Mouse (Mus musculus): ENCODE measurements around the gene Cc2d1a. TPM values are rescaled to one million over a fixed set of nuclear protein-coding genes. Genes with fewer than 3 reads are reported as not detected.

Gene Cc2d1a
- total and polyA plus RNA-seq, 3 experiments: 10.6 to 11.9 (median 11.2) TPM

DNA sequence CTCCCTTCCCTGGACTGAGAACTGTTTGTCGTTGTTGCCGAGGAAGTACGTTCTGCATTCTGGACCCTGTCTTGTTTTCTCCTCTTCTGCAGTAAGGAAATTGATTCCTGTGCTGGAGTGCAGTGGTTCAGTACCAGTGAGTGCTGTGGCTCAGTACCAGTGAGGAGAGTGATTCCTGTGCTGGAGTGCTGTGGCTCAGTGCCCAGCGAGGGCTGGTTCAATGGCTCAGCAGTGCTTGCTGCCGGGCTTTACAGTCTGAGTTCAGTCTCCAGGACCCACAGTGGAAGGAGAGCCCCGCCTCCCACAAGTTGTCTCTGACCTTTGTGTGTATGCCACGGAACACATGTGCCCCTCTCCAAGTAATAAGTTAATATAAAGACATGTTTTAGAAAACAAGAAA, 60.6 kb downstream of the Cc2d1a start:
- peaks cover 3% of the 10 kb centered on the region; the same call in 1 of the 2 replicates for H3K4me1 ChIP-seq (ENCODE audit: control insufficient read depth, insufficient read depth, low read length)
- no peak overlapping the region for H3K27ac ChIP-seq
- H3K9ac ChIP-seq (ENCODE audit: low read depth, low read length): no peak overlapping the region
- no peaks in the 10 kb centered on the region for H3K36me3 ChIP-seq (ENCODE audit: control insufficient read depth, insufficient read depth, low read length)
- 89% methylated on average over 7 of the region's 7 CpGs for WGBS
- no peaks in the 10 kb centered on the region for H3K79me2 ChIP-seq (replicated peaks; ENCODE audit: control insufficient read depth, insufficient read depth, low read length)
- TF ChIP-seq POLR2A (IDR thresholded peaks at IDR 0.05; ENCODE audit: insufficient read depth, low read depth, low read length) (no peak), CTCF (IDR thresholded peaks at IDR 0.05) (no peak), EP300 (IDR thresholded peaks at IDR 0.05; ENCODE audit: insufficient read depth, low read depth, low read length) (no peak)
- H3K4me3 ChIP-seq: no peak overlapping the region
- H3K27me3 ChIP-seq (ENCODE audit: control insufficient read depth, insufficient read depth, low read length): no peaks in the 10 kb centered on the region
- intact Hi-C loops (cut with DNase I): no loop called here
- DNase-seq: no peak

DNA sequence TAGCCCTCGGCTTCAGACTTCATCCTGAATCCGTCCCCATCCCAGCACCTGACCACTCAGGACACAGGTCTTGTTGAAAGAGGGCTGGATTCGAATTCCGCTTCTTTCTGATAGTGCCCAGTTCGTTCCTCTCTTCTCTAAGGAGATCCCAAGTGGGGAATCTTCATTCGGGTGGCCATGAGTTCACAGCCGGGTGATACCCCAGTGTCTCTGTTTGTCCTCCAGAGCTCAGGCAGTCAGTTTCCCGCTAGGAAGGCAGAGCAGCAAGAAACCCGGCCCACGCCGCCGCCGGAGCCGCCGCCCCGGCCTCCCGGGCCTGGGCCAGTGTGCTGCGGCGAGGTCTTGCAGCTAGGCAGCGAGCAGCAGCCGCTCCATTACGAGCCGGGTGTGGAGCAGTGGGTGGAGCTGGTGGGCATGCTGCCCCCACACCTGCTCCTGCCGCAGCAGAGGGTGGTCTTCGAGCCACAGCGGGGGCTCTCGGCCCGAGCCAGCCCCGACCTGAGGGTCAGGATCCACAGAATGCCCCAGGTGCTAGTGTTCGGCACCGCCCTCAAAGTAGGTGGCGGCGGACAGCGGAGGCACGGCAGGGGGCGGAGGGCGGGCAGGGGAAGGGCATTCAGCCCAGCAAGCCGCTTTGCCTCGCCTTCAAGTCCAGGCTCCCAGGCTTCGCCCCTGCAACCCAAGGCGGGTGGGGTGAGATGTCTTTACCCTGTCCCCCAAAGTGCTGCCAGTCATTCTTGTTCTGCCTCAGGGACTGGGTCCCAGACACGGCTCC, 63.2 kb downstream of the Cc2d1a start:
- WGBS: 85% methylated on average over 42 of the region's 42 CpGs
- H3K27me3 ChIP-seq (ENCODE audit: control insufficient read depth, insufficient read depth, low read length): no peaks in the 10 kb centered on the region
- no peak for TF ChIP-seq CTCF (IDR thresholded peaks at IDR 0.05)
- TF ChIP-seq POLR2A (IDR thresholded peaks at IDR 0.05; ENCODE audit: insufficient read depth, low read depth, low read length): no peak
- no peak for TF ChIP-seq EP300 (IDR thresholded peaks at IDR 0.05; ENCODE audit: insufficient read depth, low read depth, low read length)

DNA sequence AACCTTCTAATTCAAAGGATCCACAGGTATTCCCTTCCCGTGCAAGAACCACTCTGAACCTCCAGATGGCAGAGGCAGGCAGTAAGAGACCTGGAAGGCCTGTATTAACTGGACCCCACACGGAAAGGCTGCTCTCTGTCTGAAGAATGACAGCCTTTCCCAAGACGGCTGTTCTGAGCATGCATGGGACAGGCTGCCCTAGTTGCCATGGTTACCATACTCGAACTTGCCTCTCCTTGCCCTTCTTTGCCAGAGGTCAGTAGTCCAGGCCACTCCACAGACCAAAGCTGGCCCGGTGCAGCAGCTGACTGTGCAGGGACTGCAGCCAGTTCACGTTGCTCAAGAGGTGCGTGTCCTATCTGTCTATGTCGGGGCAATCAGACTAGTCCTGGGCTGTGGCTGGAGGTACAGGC, 63.9 kb downstream of the Cc2d1a start:
- Histone ChIP-seq H3K79me2 (replicated peaks; ENCODE audit: control insufficient read depth, insufficient read depth, low read length) (no peaks in the 10 kb centered on the region), H3K36me3 (ENCODE audit: control insufficient read depth, insufficient read depth, low read length) (no peaks in the 10 kb centered on the region), H3K9ac (ENCODE audit: low read depth, low read length) (no peak overlapping the region), H3K27me3 (ENCODE audit: control insufficient read depth, insufficient read depth, low read length) (no peaks in the 10 kb centered on the region), H3K4me3 (no peak overlapping the region), H3K4me1 (ENCODE audit: control insufficient read depth, insufficient read depth, low read length) (peaks cover 1% of the 10 kb centered on the region; the same call in 1 of the 2 replicates), H3K27ac (no peak overlapping the region)
- peak; percentile 51 to 73 for DNase-seq
- TF ChIP-seq CTCF (IDR thresholded peaks at IDR 0.05) (peak; percentile 44), EP300 (IDR thresholded peaks at IDR 0.05; ENCODE audit: insufficient read depth, low read depth, low read length) (no peak)
- WGBS: 47% methylated on average over 8 of the region's 8 CpGs
- intact Hi-C loops (cut with DNase I): no loop called here

More for the DNA sequence above, 63.2 kb downstream of the Cc2d1a start:
- peaks cover 1% of the 10 kb centered on the region; the same call in 1 of the 2 replicates for H3K4me1 ChIP-seq (ENCODE audit: control insufficient read depth, insufficient read depth, low read length)
- H3K27ac ChIP-seq: no peak overlapping the region
- intact Hi-C loops (cut with DNase I): no loop called here
- no peak overlapping the region for H3K9ac ChIP-seq (ENCODE audit: low read depth, low read length)
- no peaks in the 10 kb centered on the region for H3K79me2 ChIP-seq (replicated peaks; ENCODE audit: control insufficient read depth, insufficient read depth, low read length)
- no peaks in the 10 kb centered on the region for H3K36me3 ChIP-seq (ENCODE audit: control insufficient read depth, insufficient read depth, low read length)
- H3K4me3 ChIP-seq: no peak overlapping the region
- no peak for DNase-seq

Small RNA genes lying within 50 kb of the gene (microRNA-seq; reads per million reads assigned to microRNA genes)
- 0 reads per million in 2 experiments for gene Gm25110
- gene Mir181c: 453 to 591 reads per million in 2 experiments
- 927 to 1,168 reads per million in 2 experiments for gene Mir181d
- gene Mir709: 0 reads per million in 2 experiments

Other genes starting within 250 kb of the Cc2d1a start
- 10 to 100 TPM; 11.3 to 12.9 TPM for gene Adgrl1, start 247.8 kb downstream of the Cc2d1a start, total RNA-seq (2021)
- gene Adgrl1, start 247.8 kb downstream of the Cc2d1a start, polyA plus RNA-seq (2012; rRNA removed): 33.8 and 45.8 TPM in 2 replicates
- 1 to 10 TPM; 1.3 to 1.7 TPM for gene Gm10644, start 192.7 kb downstream of the Cc2d1a start, total RNA-seq (2021)
- 1.9 and 2.8 TPM in 2 replicates for gene Gm10644, start 192.7 kb downstream of the Cc2d1a start, polyA plus RNA-seq (2012; rRNA removed)
- 1 to 10 TPM; 1.7 to 1.8 TPM for gene Asf1b, start 192.4 kb downstream of the Cc2d1a start, total RNA-seq (2021)
- 2.2 and 3.7 TPM in 2 replicates for gene Asf1b, start 192.4 kb downstream of the Cc2d1a start, polyA plus RNA-seq (2012; rRNA removed)
- 100 to 1,000 TPM; 306 to 331 TPM for gene Prkaca, start 174.9 kb downstream of the Cc2d1a start, total RNA-seq (2021)
- 239 and 333 TPM in 2 replicates for gene Prkaca, start 174.9 kb downstream of the Cc2d1a start, polyA plus RNA-seq (2012; rRNA removed)
- gene Samd1, start 150.3 kb downstream of the Cc2d1a start, total RNA-seq (2021): 10 to 100 TPM; 21.6 to 29.9 TPM
- gene Samd1, start 150.3 kb downstream of the Cc2d1a start, polyA plus RNA-seq (2012; rRNA removed): 29.7 and 32.1 TPM in 2 replicates
- under 1 TPM in 1 of 2 experiments, not detected in 1; 0.26 TPM for gene 1700067K01Rik, start 146.4 kb downstream of the Cc2d1a start, total RNA-seq (2021)
- 0.16 and 0.50 TPM in 2 replicates for gene 1700067K01Rik, start 146.4 kb downstream of the Cc2d1a start, polyA plus RNA-seq (2012; rRNA removed)
- 1 to 10 TPM; 2.2 to 3.7 TPM for gene 2210011C24Rik, start 135.8 kb downstream of the Cc2d1a start, total RNA-seq (2021)
- gene 2210011C24Rik, start 135.8 kb downstream of the Cc2d1a start, polyA plus RNA-seq (2012; rRNA removed): 0.64 and 1.2 TPM in 2 replicates
- under 1 TPM; 0.20 to 0.26 TPM for gene Palm3, start 126.5 kb downstream of the Cc2d1a start, total RNA-seq (2021)
- 0.21 TPM in 1 of 2 replicates, not detected in the other for gene Palm3, start 126.5 kb downstream of the Cc2d1a start, polyA plus RNA-seq (2012; rRNA removed)
- gene Il27ra, start 105.3 kb downstream of the Cc2d1a start, total RNA-seq (2021): 1 to 10 TPM; 3.2 to 3.7 TPM
- gene Il27ra, start 105.3 kb downstream of the Cc2d1a start, polyA plus RNA-seq (2012; rRNA removed): 4.1 and 4.6 TPM in 2 replicates
- gene Rln3, start 102.9 kb downstream of the Cc2d1a start, total RNA-seq (2021): not detected
- gene Rln3, start 102.9 kb downstream of the Cc2d1a start, polyA plus RNA-seq (2012; rRNA removed): not detected in 2 replicates
- gene Gm10643, start 82.8 kb downstream of the Cc2d1a start, total RNA-seq (2021): 1 to 10 TPM; 3.6 to 4.8 TPM
- gene Gm10643, start 82.8 kb downstream of the Cc2d1a start, polyA plus RNA-seq (2012; rRNA removed): 1.7 and 2.1 TPM in 2 replicates
- 1 to 10 TPM; 8.8 to 9.5 TPM for gene Rfx1, start 81.1 kb downstream of the Cc2d1a start, total RNA-seq (2021)
- gene Rfx1, start 81.1 kb downstream of the Cc2d1a start, polyA plus RNA-seq (2012; rRNA removed): 9.5 and 11.0 TPM in 2 replicates
- 1 to 10 TPM; 5.9 to 7.6 TPM for gene Dcaf15, start 43.2 kb downstream of the Cc2d1a start, total RNA-seq (2021)
- 17.0 and 18.4 TPM in 2 replicates for gene Dcaf15, start 43.2 kb downstream of the Cc2d1a start, polyA plus RNA-seq (2012; rRNA removed)
- not detected for gene Podnl1, start 21.9 kb downstream of the Cc2d1a start, total RNA-seq (2021)
- gene Podnl1, start 21.9 kb downstream of the Cc2d1a start, polyA plus RNA-seq (2012; rRNA removed): 0.20 and 0.23 TPM in 2 replicates
- under 1 TPM; 0.26 to 0.30 TPM for gene 4930432K21Rik, start 89 bp upstream of the Cc2d1a start, total RNA-seq (2021)
- 0.29 and 0.55 TPM in 2 replicates for gene 4930432K21Rik, start 89 bp upstream of the Cc2d1a start, polyA plus RNA-seq (2012; rRNA removed)
- 1 to 10 TPM in 1 of 2 experiments, not detected in 1; 1.9 TPM for gene Nanos3, start 37.3 kb upstream of the Cc2d1a start, total RNA-seq (2021)
- 0.61 TPM in 1 of 2 replicates, not detected in the other for gene Nanos3, start 37.3 kb upstream of the Cc2d1a start, polyA plus RNA-seq (2012; rRNA removed)
- gene Zswim4, start 89.1 kb upstream of the Cc2d1a start, total RNA-seq (2021): 1 to 10 TPM; 6.8 to 8.2 TPM
- 7.6 and 10.4 TPM in 2 replicates for gene Zswim4, start 89.1 kb upstream of the Cc2d1a start, polyA plus RNA-seq (2012; rRNA removed)
- 100 to 1,000 TPM; 206 to 249 TPM for gene D8Ertd738e, start 101.8 kb upstream of the Cc2d1a start, total RNA-seq (2021)
- 144 and 158 TPM in 2 replicates for gene D8Ertd738e, start 101.8 kb upstream of the Cc2d1a start, polyA plus RNA-seq (2012; rRNA removed)
- gene Mri1, start 109.4 kb upstream of the Cc2d1a start, total RNA-seq (2021): 10 to 100 TPM; 10.8 to 12.0 TPM
- gene Mri1, start 109.4 kb upstream of the Cc2d1a start, polyA plus RNA-seq (2012; rRNA removed): 13.6 and 20.8 TPM in 2 replicates
- gene Ccdc130, start 122.4 kb upstream of the Cc2d1a start, total RNA-seq (2021): 1 to 10 TPM; 5.0 to 8.1 TPM
- gene Ccdc130, start 122.4 kb upstream of the Cc2d1a start, polyA plus RNA-seq (2012; rRNA removed): 19.9 and 20.8 TPM in 2 replicates
- 1 to 10 TPM; 2.5 to 2.7 TPM for gene Cacna1a, start 240.5 kb upstream of the Cc2d1a start, total RNA-seq (2021)
- 4.4 and 5.9 TPM in 2 replicates for gene Cacna1a, start 240.5 kb upstream of the Cc2d1a start, polyA plus RNA-seq (2012; rRNA removed)

Measured in heart, adult 2 months (tissue).